Mouse (Mus musculus) liver, adult 2 months (tissue): Measurements from ENCODE around the gene Erh. TPM values are rescaled to one million over a fixed set of nuclear protein-coding genes. Genes with fewer than 3 reads are reported as not detected.

Experiments
- DNase-seq: peaks from one replicate; pipeline ENCODE4 v3.0.0-alpha.2; 2011; ENCODE audit warnings: low read depth, low spot score; ENCODE audit errors: extremely low read depth
- H3K27ac ChIP-seq: fragments of 200-500 bp; replicated peaks from 2 replicates; pipeline ENCODE4 v1.5.1; 2012; ENCODE audit warnings: low read depth, mild to moderate bottlenecking, control low read depth, inconsistent platforms, low read length; ENCODE audit not compliant: insufficient read depth
- H3K27me3 ChIP-seq: fragments of 200-500 bp; 2 replicates; pipeline ENCODE4 v1.6.1; 2012; ENCODE audit warnings: mild to moderate bottlenecking, moderate library complexity, low read length, inconsistent platforms; ENCODE audit not compliant: control insufficient read depth, insufficient read depth
- H3K36me3 ChIP-seq: fragments of 200-500 bp; 2 replicates; pipeline ENCODE4 v1.6.1; 2012; ENCODE audit warnings: low read length, inconsistent platforms; ENCODE audit not compliant: control insufficient read depth, insufficient read depth
- H3K4me1 ChIP-seq: fragments of 200-500 bp; 2 replicates; pipeline ENCODE4 v1.6.1; 2011; ENCODE audit warnings: low read length; ENCODE audit not compliant: control insufficient read depth, insufficient read depth
- H3K4me3 ChIP-seq: fragments of 200-500 bp; 2 replicates; pipeline ENCODE4 v1.5.1; 2011; ENCODE audit warnings: low read depth, mild to moderate bottlenecking, control low read depth, low read length, moderate library complexity; ENCODE audit not compliant: insufficient read depth
- H3K79me2 ChIP-seq: fragments of 200-500 bp; 2 replicates; pipeline ENCODE4 v1.6.1; 2012; ENCODE audit warnings: inconsistent platforms, mild to moderate bottlenecking, low read length, moderate library complexity; ENCODE audit not compliant: control insufficient read depth, insufficient read depth
- H3K9ac ChIP-seq: fragments of 200-500 bp; 2 replicates; pipeline ENCODE4 v1.6.1; 2012; ENCODE audit warnings: low read depth, mild to moderate bottlenecking, control low read depth, inconsistent platforms, low read length
- CTCF ChIP-seq: fragments of 200-500 bp; IDR thresholded peaks from 2 replicates; pipeline ENCODE4 v1.5.1; 2011; ENCODE audit warnings: low read depth, low read length, control low read depth
- POLR2A ChIP-seq: fragments of 200-500 bp; IDR thresholded peaks from 2 replicates; pipeline ENCODE4 v1.6.1; 2011; ENCODE audit warnings: low read length, control low read depth; ENCODE audit not compliant: insufficient read depth; ENCODE audit errors: extremely low read depth
- WGBS: fragments of 180-500 bp; shearing (Covaris S2); methylation state at CpG from one replicate; pipeline ENCODE4 v1.1.7; 2018; 5-methylcytosine and 5-hydroxymethylcytosine counted together
- polyA plus RNA-seq: library from polyadenylated mRNA; depleted of rRNA; stranded (reverse); fragments of >200 nt; gene quantifications from 2 replicates; pipeline ENCODE4 v1.2.3, GENCODE M21; 2012
- total RNA-seq: library from RNA; depleted of rRNA; stranded (reverse); fragments of >200 nt; gene quantifications from 2 replicates; pipeline ENCODE4 v1.2.3, GENCODE M21; 2014

The Erh gene
- total and polyA plus RNA-seq, 2 experiments = 17.6 to 21.2 TPM

DNA sequence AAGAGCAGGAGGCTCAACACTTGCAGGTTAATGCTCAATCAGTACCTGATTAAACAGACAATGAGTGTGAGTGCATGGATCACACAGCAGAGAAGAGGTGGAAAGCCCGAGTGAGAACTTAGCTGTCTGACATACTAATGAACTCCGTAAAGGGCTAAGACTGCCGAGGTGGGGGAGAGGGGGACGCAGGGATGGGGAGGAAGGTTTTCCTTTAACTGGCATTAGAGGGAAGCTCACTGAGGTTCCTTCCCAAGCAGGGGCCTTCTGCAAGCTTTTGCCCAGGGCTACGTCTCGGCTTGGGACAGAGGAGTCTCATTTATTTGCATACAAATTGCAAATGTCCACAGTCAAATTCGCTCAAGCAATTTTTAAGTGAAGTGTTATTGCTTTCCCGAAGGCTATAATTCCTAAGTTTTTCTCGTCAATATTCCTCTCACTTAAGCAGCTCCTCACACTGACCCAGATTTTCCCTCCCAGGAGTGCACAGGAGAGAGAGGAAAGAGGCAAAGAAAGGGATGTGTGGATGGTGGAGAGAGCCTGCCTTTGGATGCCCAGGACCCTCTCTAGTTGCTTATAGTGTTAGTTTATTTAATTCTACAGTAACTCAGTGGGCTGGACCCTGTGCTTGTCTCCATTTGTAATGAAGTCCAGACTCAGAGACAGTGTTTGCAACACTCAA lies 31.9 kb downstream of the Erh start:
- DNase-seq = no peak
- no peak overlapping the region for H3K4me3 ChIP-seq
- no peaks in the 10 kb centered on the region for H3K79me2 ChIP-seq
- H3K36me3 ChIP-seq = no peaks in the 10 kb centered on the region
- H3K27me3 ChIP-seq = no peaks in the 10 kb centered on the region
- no peak overlapping the region for H3K27ac ChIP-seq
- H3K4me1 ChIP-seq = no peaks in the 10 kb centered on the region
- TF ChIP-seq POLR2A = no peak
- no peak for TF ChIP-seq CTCF
- H3K9ac ChIP-seq = no peak overlapping the region
- WGBS = 72% methylated on average over 9 of the region's 9 CpGs

DNA sequence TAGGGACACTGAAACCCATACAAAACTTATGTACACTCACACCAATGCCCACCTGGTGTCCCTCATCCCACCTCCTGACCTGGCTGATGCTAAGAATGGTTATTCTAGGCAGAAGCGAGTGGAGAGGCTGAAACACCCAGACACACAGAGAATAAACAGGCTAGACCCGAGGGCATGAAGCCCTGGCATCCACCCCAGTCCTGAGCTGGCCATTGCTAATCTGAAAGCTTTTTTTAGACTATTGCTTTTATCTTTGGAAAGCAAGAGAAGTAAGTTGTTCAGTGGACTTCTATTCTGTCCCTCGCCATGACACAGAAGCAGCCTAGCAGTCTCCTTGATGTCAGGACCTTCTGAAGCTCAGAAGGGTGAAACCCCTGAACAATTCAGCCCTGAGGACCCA lies 34.2 kb downstream of the Erh start:
- 47% methylated on average over 3 of the region's 3 CpGs for WGBS

DNA sequence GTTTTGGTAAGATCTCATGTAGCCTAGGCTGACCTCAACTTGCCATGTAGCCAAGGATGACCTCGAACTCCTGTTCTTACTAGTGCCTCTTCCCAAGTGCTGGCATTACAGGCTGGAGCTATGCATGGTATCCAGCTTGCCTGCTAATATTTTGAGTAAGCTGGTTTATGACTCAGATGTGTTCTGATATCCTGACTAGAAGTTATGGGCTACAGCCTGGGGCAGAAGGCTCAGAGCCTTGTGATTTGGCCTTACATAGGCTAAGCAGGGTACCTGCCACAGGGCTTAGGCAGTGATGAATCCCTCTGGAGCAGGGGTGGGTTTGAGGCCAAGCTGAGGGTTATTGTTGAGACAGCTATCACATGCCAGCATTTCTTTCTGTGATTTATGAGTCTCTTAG lies 35.6 kb downstream of the Erh start:
- no peaks in the 10 kb centered on the region for H3K79me2 ChIP-seq
- no peak overlapping the region for H3K27ac ChIP-seq
- no peak overlapping the region for H3K9ac ChIP-seq
- no peak for DNase-seq
- WGBS = 86% methylated on average over 1 of the region's 1 CpGs
- no peaks in the 10 kb centered on the region for H3K36me3 ChIP-seq
- TF ChIP-seq CTCF (no peak), POLR2A (no peak)
- H3K4me1 ChIP-seq = 0 out of 2 replicates have a peak, but pooled peaks cover 2% of the 10 kb centered on the region
- H3K4me3 ChIP-seq = no peak overlapping the region
- no peaks in the 10 kb centered on the region for H3K27me3 ChIP-seq

More for the DNA sequence above, 34.2 kb downstream of the Erh start:
- TF ChIP-seq POLR2A = no peak
- TF ChIP-seq CTCF = no peak
- Histone ChIP-seq H3K27me3 (no peaks in the 10 kb centered on the region), H3K9ac (no peak overlapping the region), H3K4me3 (no peak overlapping the region), H3K4me1 (no peaks in the 10 kb centered on the region), H3K36me3 (no peaks in the 10 kb centered on the region), H3K27ac (no peak overlapping the region), H3K79me2 (no peaks in the 10 kb centered on the region)
- DNase-seq = no peak

DNA sequence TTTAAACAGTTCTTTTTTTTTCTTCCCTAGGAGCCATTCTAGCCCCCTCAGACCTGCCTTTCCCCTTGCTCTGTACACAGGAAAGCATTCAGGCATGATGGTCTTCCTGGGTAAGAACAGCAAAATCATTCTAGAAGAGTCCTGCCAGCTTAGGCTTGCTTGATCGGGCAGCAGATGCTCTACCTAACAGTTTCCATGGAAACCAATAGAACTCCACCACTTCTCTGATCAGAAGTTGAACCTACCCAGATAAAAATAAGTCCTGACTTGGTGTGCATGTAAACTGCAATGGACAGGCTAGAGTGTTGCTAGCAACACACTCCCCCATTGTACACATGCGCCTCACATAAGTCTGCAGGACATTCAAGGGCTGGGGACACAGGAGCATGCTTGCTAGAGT lies 39.9 kb downstream of the Erh start:
- H3K27ac ChIP-seq = no peak overlapping the region
- H3K9ac ChIP-seq = no peak overlapping the region
- H3K4me1 ChIP-seq = 0 out of 2 replicates have a peak, but pooled peaks cover 5% of the 10 kb centered on the region
- 94% methylated on average over 2 of the region's 2 CpGs for WGBS
- H3K4me3 ChIP-seq = no peak overlapping the region
- TF ChIP-seq POLR2A (no peak), CTCF (no peak)
- no peak for DNase-seq
- H3K27me3 ChIP-seq = no peaks in the 10 kb centered on the region
- no peaks in the 10 kb centered on the region for H3K36me3 ChIP-seq
- no peaks in the 10 kb centered on the region for H3K79me2 ChIP-seq

DNA sequence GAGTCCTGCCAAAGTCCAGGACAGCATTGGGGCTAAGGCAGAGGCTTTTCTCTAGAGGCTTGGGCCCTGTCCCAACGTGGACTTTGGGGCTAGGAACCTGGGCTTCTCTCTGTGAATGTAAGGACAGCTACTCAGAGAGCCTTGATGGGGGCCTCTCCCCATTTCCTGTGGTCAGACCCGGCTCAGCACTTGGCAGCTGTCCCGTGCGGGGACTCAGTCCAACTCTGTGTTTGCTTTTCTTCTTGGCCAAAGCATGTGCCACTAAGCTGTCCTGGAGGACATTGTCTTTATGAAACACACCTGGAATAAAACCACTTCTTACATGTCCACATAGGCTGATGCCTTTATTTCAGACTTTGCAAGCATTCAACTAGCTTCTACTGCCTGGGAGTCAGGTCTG lies 40.6 kb downstream of the Erh start:
- Histone ChIP-seq H3K36me3 (no peaks in the 10 kb centered on the region), H3K4me1 (0 out of 2 replicates have a peak, but pooled peaks cover 5% of the 10 kb centered on the region), H3K4me3 (no peak overlapping the region), H3K79me2 (no peaks in the 10 kb centered on the region), H3K27me3 (no peaks in the 10 kb centered on the region), H3K27ac (no peak overlapping the region), H3K9ac (no peak overlapping the region)
- TF ChIP-seq CTCF (no peak), POLR2A (no peak)
- DNase-seq = peak; percentile 34
- 3% methylated on average over 4 of the region's 4 CpGs for WGBS

DNA sequence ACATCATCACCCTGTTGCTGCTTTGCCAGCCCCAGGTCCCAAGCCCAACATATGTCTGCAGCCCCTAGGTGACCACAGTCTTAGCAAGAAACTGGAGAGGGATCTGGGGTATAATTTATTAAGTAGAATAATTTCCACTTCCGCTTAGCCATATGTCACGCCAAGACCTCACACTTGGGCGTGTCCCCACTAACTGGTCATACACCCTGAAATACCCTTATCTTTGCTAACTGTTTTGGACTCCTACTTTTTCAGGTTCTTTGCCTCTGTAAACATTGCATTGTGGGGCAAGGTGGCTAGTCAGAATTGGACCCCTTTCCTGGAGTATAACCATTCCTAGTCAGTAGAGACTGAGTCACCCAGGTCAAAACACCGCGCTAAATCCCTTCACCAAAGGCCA lies 41.7 kb downstream of the Erh start:
- Histone ChIP-seq H3K27ac (no peak overlapping the region), H3K36me3 (no peaks in the 10 kb centered on the region), H3K79me2 (no peaks in the 10 kb centered on the region), H3K9ac (no peak overlapping the region), H3K4me3 (no peak overlapping the region), H3K27me3 (no peaks in the 10 kb centered on the region), H3K4me1 (0 out of 2 replicates have a peak, but pooled peaks cover 5% of the 10 kb centered on the region)
- WGBS = 92% methylated on average over 5 of the region's 5 CpGs
- TF ChIP-seq POLR2A = no peak
- TF ChIP-seq CTCF = no peak
- DNase-seq = no peak
